31 mouse cellular contexts compared by ENCODE assay signal in the genomic region with DNA sequence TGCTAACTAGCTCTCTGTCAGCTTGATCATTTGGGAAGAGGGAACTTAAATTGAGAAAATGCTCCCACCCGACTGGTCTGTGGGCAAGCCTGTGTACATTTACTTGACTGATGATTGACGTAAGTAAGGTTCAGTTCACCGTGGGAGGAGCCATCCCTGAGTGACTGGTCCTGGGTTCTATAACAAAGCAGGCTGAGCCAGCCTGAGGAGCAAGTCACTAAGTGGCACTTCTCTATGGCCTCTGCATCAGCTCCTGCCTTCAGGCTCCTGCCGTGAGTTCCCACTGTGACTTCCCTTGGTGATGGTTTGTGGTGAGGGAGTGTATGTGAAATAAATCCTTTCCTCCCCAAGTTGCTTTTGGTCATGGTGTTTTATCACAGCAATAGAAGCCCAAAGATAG. TPM values are rescaled to one million over a fixed set of nuclear protein-coding genes. Genes with fewer than 3 reads are reported as not detected.
DNase-seq lines count a peak whose midpoint lies in the region; ATAC-seq and TF ChIP-seq lines count a peak whose summit lies in the region.
"Had no signal": no experiment of that assay in that cellular context is flagged by ENCODE, and none has a peak within 500 bp of the region (broad histone marks: within the 10 kb centered on the region; RNA-seq: fewer than 3 reads in every experiment).

No protein-coding gene starts in this region.

- no peak for TF ChIP-seq CTCF in bone marrow, adult 2 months (IDR thresholded peaks at IDR 0.05; ENCODE audit: control insufficient read depth, insufficient read depth, low read length)
- TF ChIP-seq CTCF in bone marrow macrophage, adult 2 months (IDR thresholded peaks at IDR 0.05; ENCODE audit: low read depth, low read length), result no peak

- WGBS in bone marrow, adult 2 months, result 4% methylated on average over 4 of the region's 4 CpGs
- WGBS in macrophage (ENCODE audit: missing documents), result 10% methylated on average over 4 of the region's 4 CpGs

- ATAC-seq in monocyte, adult 5-6 weeks (replicated peaks; ENCODE audit: insufficient number of reproducible peaks, low FRiP score, low TSS enrichment, poor library complexity, severe bottlenecking), result peak; percentile 52
- ATAC-seq: activated CD4-positive, CD25-positive, alpha-beta regulatory T cell, adult 4 months; forebrain, embryonic 16.5 days; intestine, embryonic 16.5 days had no signal

- peaks cover 7% of the 10 kb centered on the region; the same call in 1 of the 2 replicates for H3K4me1 ChIP-seq in bone marrow, adult 2 months (ENCODE audit: control insufficient read depth, insufficient read depth, low read length)
- H3K4me1 ChIP-seq in bone marrow macrophage, adult 2 months (ENCODE audit: control insufficient read depth, insufficient read depth, low read length), result peaks cover 57% of the 10 kb centered on the region
- H3K4me1 ChIP-seq: heart, embryonic 10.5 days; hindbrain, embryonic 13.5 days; limb, embryonic 13.5 days; lung, embryonic 15.5 days had no signal

- no peak overlapping the region for H3K4me3 ChIP-seq in bone marrow, adult 2 months (replicated peaks; ENCODE audit: control insufficient read depth, low read depth, low read length)
- no peak overlapping the region for H3K4me3 ChIP-seq in bone marrow macrophage, adult 2 months (ENCODE audit: insufficient read depth, low read length)
- no peak overlapping the region for H3K4me3 ChIP-seq in macrophage (ENCODE audit: inconsistent target)
- H3K4me3 ChIP-seq: erythroblast, embryonic 14.5 days; heart, embryonic 10.5 days; hindbrain, embryonic 13.5 days; layer of hippocampus, adult 2 months; limb, embryonic 13.5 days; lung, embryonic 15.5 days had no signal

- no peak for TF ChIP-seq POLR2A in bone marrow, adult 2 months (IDR thresholded peaks at IDR 0.05; ENCODE audit: borderline replicate concordance, control insufficient read depth, low read depth, low read length)
- no peak for TF ChIP-seq POLR2A in bone marrow macrophage, adult 2 months (IDR thresholded peaks at IDR 0.05; ENCODE audit: borderline replicate concordance, low read depth, low read length)

- DNase-seq in B cell, adult 2 months, result no peak
- DNase-seq in heart, adult 8-10 months (ENCODE audit: low spot score), result no peak
- DNase-seq in embryo, embryonic 11 days, result no peak
- DNase-seq: cerebellum, adult 11 months; cerebellum, adult 9-11 months; heart, postnatal 4 days; kidney, postnatal 25 days; retina, postnatal 1 day; right cerebral cortex, postnatal 25 days; spleen, adult 18-20 months; thymus, postnatal 14 days had no signal

- peak overlapping the region; percentile 75 for H3K27ac ChIP-seq in bone marrow, adult 2 months (ENCODE audit: control insufficient read depth, insufficient read depth, low read depth, low read length, poor library complexity)
- H3K27ac ChIP-seq in bone marrow macrophage, adult 2 months (ENCODE audit: insufficient read depth, low read depth, low read length), result peak overlapping the region; percentile 84
- H3K27ac ChIP-seq in macrophage, result peak overlapping the region; percentile 87
- H3K27ac ChIP-seq: heart, embryonic 10.5 days; hindbrain, embryonic 13.5 days; layer of hippocampus, adult 2 months; limb, embryonic 13.5 days; liver, embryonic 14.5 days; lung, embryonic 15.5 days had no signal

- H3K79me2 ChIP-seq in macrophage (ENCODE audit: inconsistent target), result no peaks in the 10 kb centered on the region; the same call in 1 of the 2 replicates

- peaks cover 25% of the 10 kb centered on the region; the same call in 1 of the 2 replicates for H3K36me3 ChIP-seq in macrophage (ENCODE audit: inconsistent target)
- H3K36me3 ChIP-seq: heart, embryonic 10.5 days; hindbrain, embryonic 13.5 days; limb, embryonic 13.5 days; lung, embryonic 15.5 days had no signal

RNA-seq across cellular contexts. Expression of a gene that starts 18.2 kb away (rescaled TPM):
- polyA plus RNA-seq in bone marrow, adult 2 months (2011; ENCODE audit: insufficient read depth, insufficient read length, low replicate concordance, missing spikeins), result 4.7 and 15.1 TPM in 2 replicates
- polyA plus RNA-seq in bone marrow macrophage, adult 2 months (2012; ENCODE audit: insufficient read depth, insufficient read length, missing spikeins), result 202 and 239 TPM in 2 replicates
- total RNA-seq in macrophage (2018; cell fraction: chromatin; rRNA removed), result 100 to 1,000 TPM in 7 of 26 experiments, 10 to 100 TPM in 17, 1 to 10 TPM in 2; 8.5 to 217 (median 67.0) TPM
- 100 to 1,000 TPM in 13 of 26 experiments, 10 to 100 TPM in 13; 51.2 to 210 (median 105) TPM for total RNA-seq in macrophage (2018; cell fraction: cytosol; rRNA removed)
- total RNA-seq in macrophage (2018; cell fraction: nucleus; rRNA removed), result 100 to 1,000 TPM in 14 of 26 experiments, 10 to 100 TPM in 12; 31.5 to 304 (median 108) TPM
- polyA plus RNA-seq in macrophage (2018), result 86.9 to 197 TPM (median 152 TPM) in 3 replicates
- 204 to 286 TPM (median 215 TPM) in 3 replicates for total RNA-seq in monocyte, adult 5-6 weeks (2017)
- total RNA-seq in heart, adult 8-10 months (2022), result 1 to 10 TPM in 1 of 4 experiments, under 1 TPM in 3; 0.38 to 1.6 (median 0.86) TPM
- polyA plus RNA-seq: erythroblast, embryonic 14.5 days had no signal

RNA-seq across cellular contexts. Expression of a gene that starts 26.1 kb away (rescaled TPM):
- 3.1 and 17.5 TPM in 2 replicates for polyA plus RNA-seq in bone marrow, adult 2 months (2011; ENCODE audit: insufficient read depth, insufficient read length, low replicate concordance, missing spikeins)
- 194 and 220 TPM in 2 replicates for polyA plus RNA-seq in bone marrow macrophage, adult 2 months (2012; ENCODE audit: insufficient read depth, insufficient read length, missing spikeins)
- total RNA-seq in macrophage (2018; cell fraction: chromatin; rRNA removed), result 100 to 1,000 TPM in 4 of 26 experiments, 10 to 100 TPM in 13, 1 to 10 TPM in 9; 4.1 to 168 (median 19.4) TPM
- 100 to 1,000 TPM in 8 of 26 experiments, 10 to 100 TPM in 18; 13.6 to 187 (median 44.7) TPM for total RNA-seq in macrophage (2018; cell fraction: cytosol; rRNA removed)
- 100 to 1,000 TPM in 4 of 26 experiments, 10 to 100 TPM in 22; 12.3 to 213 (median 39.7) TPM for total RNA-seq in macrophage (2018; cell fraction: nucleus; rRNA removed)
- polyA plus RNA-seq in macrophage (2018), result 149 to 198 TPM (median 167 TPM) in 3 replicates
- total RNA-seq in monocyte, adult 5-6 weeks (2017), result 53.2 to 124 TPM (median 94.6 TPM) in 3 replicates
- total RNA-seq in heart, adult 8-10 months (2022), result 1 to 10 TPM in 2 of 4 experiments, under 1 TPM in 2; 0.38 to 1.2 (median 0.73) TPM
- total RNA-seq: CH12.LX; ES-E14; layer of hippocampus, postnatal 25 days; left cerebral cortex, adult 8-10 months; left cerebral cortex, postnatal 36 days had no signal
- polyA plus RNA-seq: erythroblast, embryonic 14.5 days; hindbrain, embryonic 13.5 days; neural tube, embryonic 14.5 days had no signal

RNA-seq across cellular contexts. Expression of a gene that starts 57.1 kb away (rescaled TPM):
- 1.1 and 1.4 TPM in 2 replicates for polyA plus RNA-seq in bone marrow, adult 2 months (2011; ENCODE audit: insufficient read depth, insufficient read length, low replicate concordance, missing spikeins)
- polyA plus RNA-seq in bone marrow macrophage, adult 2 months (2012; ENCODE audit: insufficient read depth, insufficient read length, missing spikeins), result 35.4 and 38.0 TPM in 2 replicates
- 10 to 100 TPM in 7 of 26 experiments, 1 to 10 TPM in 11, under 1 TPM in 4, not detected in 4; 0.29 to 37.9 (median 4.5) TPM for total RNA-seq in macrophage (2018; cell fraction: chromatin; rRNA removed)
- 10 to 100 TPM in 13 of 26 experiments, 1 to 10 TPM in 1, under 1 TPM in 12; 0.25 to 28.6 (median 6.9) TPM for total RNA-seq in macrophage (2018; cell fraction: cytosol; rRNA removed)
- 10 to 100 TPM in 12 of 26 experiments, 1 to 10 TPM in 7, under 1 TPM in 7; 0.29 to 35.6 (median 4.1) TPM for total RNA-seq in macrophage (2018; cell fraction: nucleus; rRNA removed)
- polyA plus RNA-seq in macrophage (2018), result 1.8 to 17.4 TPM (median 8.2 TPM) in 3 replicates
- 0.78 to 3.1 TPM (median 1.9 TPM) in 3 replicates for total RNA-seq in monocyte, adult 5-6 weeks (2017)
- total RNA-seq in heart, adult 8-10 months (2022), result 1 to 10 TPM; 7.3 to 9.6 (median 9.1) TPM
- total RNA-seq: CH12.LX had no signal
